Mouse (Mus musculus) spleen, adult 2 months (tissue): Measurements from ENCODE around the gene Cpeb1.

ENCODE experiments used
- CTCF ChIP-seq: fragments of 200-500 bp; IDR thresholded peaks from 2 replicates; pipeline ENCODE4 v1.5.1; 2011; ENCODE audit warnings: mild to moderate bottlenecking, inconsistent platforms; ENCODE audit not compliant: insufficient read depth, insufficient read length, insufficient replicate concordance; ENCODE audit errors: extremely low read depth
- POLR2A ChIP-seq: fragments of 200-500 bp; IDR thresholded peaks from 2 replicates; pipeline ENCODE4 v1.6.1; 2011; ENCODE audit warnings: low read depth, low read length, inconsistent platforms

DNA sequence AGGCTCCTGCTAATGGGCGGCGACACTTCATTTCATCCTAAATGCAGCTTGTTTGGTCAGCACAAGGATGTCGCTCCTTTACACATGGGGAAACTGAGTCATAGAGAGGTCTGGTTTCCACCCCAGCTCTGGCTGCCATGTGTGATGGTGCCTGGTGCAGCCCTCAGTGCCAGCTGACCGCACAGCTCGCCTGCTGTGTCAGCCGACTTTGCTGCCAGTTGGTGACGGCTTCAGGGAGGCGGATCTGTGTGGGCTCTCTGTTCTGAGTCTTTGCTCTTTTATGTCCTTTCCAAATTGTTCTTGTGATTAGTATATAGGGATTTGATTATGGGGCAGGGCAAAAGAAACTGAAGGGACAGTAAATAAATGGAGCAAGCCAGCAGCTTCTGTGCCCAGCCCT is 147.5 kb downstream of the Cpeb1 start:
- TF ChIP-seq CTCF (no peak), POLR2A (no peak)
